Mouse (Mus musculus): ENCODE results near the gene Btbd7.

Btbd7 gene

DNA sequence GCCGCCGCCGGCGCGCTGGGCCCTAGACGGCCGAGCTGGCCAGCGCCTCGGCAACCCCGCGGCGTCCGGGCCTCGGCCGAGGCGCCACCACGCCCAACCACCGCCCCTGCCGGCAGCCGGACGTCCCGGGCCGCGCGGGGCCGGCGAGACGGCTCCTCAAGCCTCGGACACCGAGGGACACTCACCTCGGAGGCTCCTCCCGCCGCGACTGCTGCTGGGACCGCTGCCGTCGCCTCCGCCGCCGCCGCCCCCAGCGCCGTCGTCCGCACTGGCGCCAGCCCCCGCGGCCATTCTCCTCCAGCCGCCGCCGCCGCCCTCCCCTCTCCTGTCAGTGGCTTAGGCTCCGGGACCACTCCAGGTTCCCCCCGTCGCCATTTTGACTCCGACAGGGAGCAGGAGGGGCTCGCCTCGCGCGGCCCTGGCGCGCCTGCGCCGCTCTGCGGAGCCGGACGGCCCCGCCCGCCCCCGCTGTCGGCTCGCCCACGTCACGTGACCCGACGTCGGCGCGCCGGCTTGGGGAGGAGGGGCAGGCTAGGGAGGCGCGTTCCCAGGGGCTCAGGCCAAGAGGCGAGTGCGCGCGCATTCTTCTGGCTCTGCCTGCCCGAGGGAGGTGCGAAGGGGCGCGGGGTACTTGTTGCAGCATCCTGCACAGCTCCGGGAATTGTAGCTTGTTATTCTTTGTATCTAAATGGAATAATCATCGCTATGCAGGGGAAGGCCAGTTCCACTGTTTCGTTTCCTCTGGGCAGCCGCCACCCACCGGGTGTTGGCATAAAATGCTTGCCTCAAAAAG, at the start of gene Btbd7:
TSS of gene Btbd7 (minus strand) at position 441 of the 793 bp plus-strand sequence.
- peak; percentile 89 for DNase-seq (ENCODE audit: low read depth, low spot score)

DNA sequence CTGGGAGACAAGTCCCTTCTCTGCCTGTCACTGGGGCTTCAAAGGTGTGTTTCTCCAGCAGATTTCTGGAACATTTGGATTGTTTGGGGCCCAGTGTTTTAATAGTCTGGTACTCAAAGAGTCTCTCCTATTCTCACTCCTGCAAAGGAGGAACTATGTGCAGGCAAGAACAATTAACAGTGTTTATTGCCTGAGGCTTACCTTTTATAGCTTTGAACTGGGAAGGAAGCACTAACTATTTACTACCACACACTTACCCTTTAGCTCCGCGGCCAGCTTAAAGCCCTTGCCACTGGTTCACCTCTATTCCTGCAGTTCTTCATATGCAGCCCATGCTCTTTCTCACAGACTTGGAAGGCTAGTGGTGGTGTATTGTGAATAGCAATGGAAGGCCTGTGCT, 37.8 kb upstream of the Btbd7 start:
- DNase-seq (ENCODE audit: low read depth, low spot score), result no peak

DNA sequence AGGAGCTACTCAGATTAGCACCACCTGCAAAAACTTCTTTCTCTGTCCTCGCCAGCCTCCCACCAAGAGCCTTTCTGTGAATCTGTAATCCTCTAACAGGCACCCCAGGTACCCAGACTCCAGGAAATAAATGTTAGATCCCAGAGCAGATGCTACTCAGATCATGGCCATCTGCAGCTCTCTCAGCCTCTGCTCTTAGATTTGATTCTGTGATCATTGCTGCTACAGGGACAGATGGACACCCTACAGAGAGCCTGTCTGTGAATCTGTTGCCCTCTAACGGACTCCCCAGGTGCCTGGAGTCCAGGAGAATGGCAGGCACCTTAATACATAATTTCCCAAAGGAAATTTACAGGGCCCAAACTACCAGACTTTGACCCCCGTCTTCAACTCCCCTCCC, 29.9 kb upstream of the Btbd7 start:
- DNase-seq (ENCODE audit: low read depth, low spot score), result no peak

DNA sequence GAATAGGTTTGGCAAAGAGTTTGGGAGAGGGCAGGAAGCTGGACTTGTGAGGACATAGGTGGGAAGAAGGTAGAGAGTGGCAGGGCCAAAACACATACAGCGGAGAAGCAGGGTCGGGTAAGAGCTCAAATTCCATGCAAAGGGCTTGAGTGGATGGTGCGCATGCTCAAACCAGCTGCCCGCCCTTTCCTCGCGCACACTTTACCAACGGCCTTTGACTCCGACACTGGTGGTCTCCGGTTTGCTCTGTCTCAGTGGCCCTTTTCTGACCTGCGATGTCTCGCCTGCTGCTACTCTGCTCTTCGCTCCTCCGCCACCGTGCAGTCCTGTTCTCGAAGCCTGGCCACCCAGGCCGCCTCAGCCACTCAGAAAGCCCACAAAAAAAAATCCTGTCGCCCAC, 20.8 kb upstream of the Btbd7 start, which contains the start of gene Cox8c:
TSS of gene Cox8c (plus strand) at position 226 of the 400 bp plus-strand sequence.
- DNase-seq (ENCODE audit: low read depth, low spot score), result no peak

DNA sequence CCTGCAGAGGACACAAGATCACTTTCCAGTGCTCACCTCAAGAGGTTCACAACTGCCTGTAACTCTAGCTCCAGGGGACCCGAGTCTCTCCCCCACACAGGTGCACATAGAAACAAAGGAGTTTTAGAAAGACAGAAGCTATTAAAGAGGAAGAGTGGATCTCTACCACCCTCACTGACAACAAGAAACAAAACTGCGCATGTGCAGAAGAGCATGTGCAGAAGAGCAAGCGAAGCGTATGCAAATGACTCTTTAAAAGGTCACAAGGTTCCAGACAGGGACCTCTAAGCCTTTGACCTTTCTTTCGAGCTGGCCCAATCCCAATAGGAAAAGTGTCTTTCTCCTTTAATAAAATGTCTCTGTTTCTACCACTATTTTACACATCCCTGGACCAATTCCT, 10.3 kb upstream of the Btbd7 start:
- DNase-seq (ENCODE audit: low read depth, low spot score), result no peak

DNA sequence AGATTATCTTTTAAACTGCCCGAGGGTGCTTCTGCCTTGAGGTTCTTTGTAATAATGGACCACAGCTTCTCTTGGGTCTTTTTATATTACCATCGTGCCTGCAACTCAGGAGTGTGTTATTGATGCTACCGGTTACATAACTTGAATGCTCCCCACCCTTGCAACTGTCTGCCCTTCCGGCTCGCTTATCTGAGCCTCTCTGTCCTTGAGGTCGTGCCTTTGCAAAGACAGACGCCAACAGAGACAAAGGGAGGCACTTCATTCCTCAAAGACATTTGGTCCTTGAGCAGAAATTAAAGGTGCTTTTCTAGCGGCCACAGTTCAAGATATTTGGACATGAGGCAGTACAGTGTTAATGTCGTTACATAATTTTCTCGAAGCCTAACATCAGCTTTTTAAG, 9.1 kb upstream of the Btbd7 start:
- DNase-seq (ENCODE audit: low read depth, low spot score), result no peak

DNA sequence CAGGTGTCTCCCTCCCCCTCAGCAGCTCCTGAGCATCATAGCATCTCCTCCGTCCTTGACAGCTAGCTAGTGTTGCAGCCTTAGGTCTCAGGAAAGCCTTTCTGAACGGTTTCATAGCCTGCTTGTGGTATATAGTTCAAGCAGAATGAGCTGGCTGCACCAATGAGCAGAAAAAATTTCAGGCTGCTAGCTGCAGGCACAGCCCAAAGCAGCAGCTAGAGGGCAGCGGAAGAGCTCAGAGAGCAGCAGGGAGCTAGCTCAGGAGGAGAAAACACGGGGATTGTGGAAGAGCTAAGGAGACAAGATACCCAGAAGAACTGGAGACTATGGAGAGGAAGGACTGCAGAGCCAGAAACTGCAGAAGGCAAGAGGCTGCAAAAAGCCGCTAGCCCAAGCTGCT, 7.5 kb upstream of the Btbd7 start:
- DNase-seq (ENCODE audit: low read depth, low spot score), result peak; percentile 38

DNA sequence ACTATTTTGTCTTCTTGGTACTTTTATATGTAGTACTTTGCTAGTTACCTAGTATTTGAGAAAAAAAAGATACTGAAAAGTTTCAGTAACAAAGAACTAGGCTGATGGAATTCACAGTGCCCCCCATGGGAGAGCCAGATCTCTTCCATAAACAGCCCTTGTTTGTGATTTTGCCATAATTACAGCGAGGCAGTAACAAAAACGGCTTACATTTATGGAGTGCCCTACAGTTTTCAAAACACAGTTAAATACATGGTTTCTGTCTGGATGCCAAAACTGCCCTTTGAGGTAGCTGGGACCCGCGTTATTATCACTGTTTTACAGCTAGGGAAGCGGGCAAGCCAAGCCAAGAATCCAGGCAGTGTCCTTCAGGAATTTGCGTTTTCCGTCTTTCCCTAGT, 630 bp upstream of the Btbd7 start:
- no peak for DNase-seq (ENCODE audit: low read depth, low spot score)

DNA sequence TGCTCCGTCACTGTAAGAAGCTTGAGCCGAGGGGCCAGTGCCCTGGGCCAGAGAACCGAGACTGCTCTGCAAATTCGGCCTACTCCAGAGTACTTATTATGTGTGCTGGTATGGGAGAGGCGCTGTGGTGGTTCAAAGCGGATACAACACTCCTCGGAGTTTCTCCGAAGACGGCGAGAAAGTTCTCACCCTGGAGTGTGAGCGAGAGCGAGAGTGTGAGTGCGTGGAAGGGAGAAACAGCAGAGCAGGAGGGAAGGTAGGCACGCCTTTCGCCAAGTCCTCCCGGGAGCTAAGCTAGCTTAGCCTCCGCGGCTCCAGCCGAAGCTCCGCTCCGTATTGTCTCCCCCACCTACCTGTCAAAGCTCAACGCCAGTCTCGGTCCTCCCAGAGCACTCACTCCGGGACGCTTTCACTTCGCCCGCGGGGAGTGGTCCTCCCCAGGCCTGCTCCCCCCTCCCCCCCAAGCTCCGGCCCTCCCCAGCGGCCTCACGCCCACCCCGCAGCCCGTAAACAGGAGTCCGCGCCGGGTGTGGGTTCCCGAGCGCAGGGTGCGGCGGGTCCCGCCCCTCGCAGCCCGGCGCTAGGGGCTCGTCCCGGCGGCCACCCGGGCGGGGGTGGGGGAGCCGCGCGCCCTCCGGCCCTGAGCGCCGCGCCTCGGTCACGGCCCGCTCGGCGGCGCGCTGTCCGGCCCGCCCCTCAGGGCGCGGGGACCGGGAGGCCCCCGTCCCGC, 805 bp downstream of the Btbd7 start:
- DNase-seq (ENCODE audit: low read depth, low spot score), result peak; percentile 56

DNA sequence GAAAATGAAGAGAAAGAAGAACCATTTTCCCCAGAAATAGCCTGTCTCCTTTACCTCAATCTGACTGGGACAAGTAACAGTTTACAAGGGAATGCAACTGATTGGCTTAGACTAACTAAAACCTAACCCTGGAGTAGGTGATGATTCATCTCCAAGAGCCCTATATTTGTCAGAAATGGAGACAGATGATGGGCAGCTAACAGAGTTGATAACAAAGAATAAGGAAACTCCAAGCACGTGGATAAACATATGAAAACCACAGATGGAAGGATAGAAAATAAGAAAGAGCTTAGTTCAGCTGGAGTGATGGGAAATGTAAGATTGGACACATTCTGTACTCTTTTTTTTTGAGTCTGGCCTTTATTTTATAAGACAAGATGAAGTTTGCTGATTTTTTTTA, 7.7 kb downstream of the Btbd7 start:
- DNase-seq (ENCODE audit: low read depth, low spot score), result no peak

DNA sequence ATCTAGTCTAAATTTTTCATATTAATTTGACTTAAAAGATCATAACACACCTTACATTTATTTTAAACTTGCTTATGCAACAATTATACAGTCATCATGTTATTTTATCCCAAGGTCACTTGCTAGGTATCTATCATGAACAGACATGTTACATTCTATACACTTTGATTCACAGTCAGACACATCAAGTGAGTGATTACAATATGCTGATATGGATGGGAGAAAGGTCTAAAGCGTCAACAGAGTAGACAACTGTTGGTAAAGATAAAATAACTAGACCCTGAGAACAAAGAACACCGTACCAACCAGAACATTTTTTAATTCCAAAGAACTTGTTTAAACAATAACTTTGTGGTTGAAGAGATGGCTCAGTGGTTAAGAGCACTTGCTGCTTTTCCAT, 8.5 kb downstream of the Btbd7 start:
- DNase-seq (ENCODE audit: low read depth, low spot score), result no peak

DNA sequence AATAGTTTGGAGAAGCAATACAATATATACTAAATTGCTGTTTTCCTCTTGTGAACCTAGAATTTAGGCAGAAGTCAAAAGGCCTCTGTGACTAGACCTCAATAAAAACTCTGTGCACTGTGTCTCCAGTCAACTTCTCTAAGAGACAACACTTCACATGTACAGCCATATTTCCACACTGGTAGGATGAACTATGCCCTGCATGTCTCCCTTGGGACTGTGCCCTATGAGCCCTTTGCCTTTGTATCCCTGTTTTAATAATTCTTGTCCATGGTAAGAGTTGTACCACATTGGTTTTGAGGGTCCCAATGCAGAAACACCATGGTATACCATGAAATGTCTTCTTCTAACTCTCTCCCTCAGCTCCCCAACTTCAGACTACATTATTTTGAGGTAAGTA, 17.5 kb downstream of the Btbd7 start:
- no peak for DNase-seq (ENCODE audit: low read depth, low spot score)

DNA sequence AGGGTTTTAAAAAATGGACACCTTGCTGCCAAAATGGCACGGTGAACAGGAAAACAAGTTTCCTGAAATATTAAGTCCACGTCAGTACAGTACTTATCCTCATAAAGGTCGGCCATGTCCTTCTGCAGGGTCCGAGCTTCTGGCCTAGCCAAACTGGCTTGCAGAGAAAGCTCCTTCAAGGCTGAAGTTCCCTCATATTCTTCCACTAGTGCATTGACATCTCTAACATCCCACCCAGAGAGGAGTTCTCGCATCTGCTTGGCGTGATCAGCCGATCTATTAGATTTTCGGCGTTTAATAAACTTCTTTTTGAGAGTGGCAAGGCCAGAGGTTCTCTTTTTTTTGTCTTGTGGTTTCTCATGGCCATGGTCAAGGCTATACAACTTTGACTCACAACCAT, 40.0 kb downstream of the Btbd7 start:
- DNase-seq (ENCODE audit: low read depth, low spot score), result no peak

DNA sequence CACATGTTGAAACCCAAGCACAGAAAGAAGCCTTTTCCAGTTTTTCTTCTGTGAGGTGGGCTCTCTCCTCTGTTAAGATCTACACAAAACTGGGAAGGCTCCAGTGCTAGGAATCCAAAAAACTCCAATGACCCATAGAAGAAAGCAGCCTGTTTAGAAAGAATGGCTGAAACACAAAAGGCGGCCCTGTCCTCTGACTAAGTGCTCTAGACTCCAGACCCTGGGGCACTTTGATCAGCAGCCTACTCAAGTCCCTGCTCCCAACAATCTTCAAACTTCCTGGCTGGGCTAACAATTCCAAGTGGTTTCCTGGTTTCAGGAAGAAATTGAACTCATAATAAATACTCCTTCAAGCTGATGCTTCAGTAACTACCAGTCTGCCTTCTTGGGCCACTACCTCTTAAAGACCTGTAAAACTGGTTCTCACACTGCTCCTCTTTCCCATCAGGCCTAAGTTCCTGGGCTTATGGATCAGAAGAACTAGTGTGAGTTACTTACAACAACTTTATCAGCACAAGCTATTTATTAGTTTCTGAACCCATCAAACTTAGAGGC, 45.4 kb downstream of the Btbd7 start:
- DNase-seq (ENCODE audit: low read depth, low spot score), result peak; percentile 25

DNA sequence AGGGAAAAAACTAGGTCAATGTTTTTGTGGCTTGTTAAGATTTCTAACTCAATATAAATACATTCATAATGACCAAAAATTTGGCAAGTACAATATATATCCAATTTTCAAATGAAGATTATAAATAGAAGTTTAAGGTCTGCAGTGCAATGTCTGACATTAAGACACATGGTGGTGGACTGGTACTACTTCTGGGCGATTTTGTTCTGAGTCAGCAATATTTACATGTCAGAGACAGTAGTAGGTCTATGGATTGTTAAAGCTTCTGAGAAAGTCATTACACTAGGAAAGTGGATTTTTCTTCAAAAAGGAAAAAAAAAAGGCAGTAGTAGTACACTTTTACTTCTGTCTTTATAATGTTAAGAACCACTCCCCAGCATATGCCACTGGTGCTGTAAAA, 46.4 kb downstream of the Btbd7 start:
- DNase-seq (ENCODE audit: low read depth, low spot score), result no peak

DNA sequence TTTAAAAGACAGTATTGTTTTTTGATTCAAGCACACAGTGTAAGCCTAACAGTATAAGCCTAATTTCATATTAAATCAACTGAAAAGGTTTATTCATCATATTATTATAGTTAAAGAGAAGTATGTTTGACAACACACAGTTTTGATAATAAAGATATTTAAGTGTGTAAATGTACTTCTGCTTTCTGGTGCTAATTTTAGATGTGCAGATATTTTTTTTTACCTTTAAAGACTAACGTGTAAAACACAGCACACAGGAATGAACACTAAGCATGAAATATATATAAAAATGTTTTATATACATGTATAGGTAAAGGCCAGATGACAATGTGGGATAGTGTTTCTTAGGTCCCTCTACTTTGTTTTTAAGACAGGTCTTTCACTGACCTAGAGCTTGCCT, 51.2 kb downstream of the Btbd7 start:
- DNase-seq (ENCODE audit: low read depth, low spot score), result no peak

DNA sequence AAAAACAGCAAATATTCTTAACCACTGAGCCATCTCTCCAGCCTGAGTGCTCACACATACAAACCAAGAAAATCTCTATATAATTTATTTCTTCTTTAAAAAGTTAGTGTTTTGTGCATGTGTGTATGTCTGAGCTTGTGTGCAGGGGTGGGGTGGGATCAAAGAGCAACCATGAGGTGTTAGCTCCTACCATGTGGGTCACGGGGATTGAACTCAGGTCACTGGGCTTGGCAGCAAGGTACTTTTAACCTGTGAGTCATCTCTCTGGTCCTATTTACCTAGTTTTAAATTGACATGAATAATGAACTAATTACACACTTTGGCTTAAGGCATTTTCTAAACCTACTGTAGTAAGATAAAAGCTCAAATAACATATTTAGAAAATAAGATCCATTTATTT, 51.9 kb downstream of the Btbd7 start:
- no peak for DNase-seq (ENCODE audit: low read depth, low spot score)

DNA sequence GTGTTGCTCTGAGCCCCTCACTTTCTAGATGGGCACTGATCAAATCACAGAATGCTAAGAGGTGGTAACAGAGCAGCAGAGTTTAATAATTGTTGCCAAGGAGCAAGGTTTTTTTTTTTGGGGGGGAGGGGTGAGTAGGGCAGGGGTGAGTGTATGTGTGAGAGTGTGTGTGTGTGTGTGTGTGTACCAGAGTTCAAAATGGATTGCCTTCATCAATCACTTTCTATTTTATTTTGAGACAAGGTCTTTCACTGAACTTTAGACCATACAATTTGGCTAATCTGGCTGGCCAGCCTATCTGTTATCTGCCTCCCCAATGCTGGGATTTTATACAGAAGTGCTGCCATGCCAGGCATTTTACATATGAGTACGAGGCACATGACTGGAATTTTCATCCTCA, 63.4 kb downstream of the Btbd7 start:
- DNase-seq (ENCODE audit: low read depth, low spot score), result no peak

DNA sequence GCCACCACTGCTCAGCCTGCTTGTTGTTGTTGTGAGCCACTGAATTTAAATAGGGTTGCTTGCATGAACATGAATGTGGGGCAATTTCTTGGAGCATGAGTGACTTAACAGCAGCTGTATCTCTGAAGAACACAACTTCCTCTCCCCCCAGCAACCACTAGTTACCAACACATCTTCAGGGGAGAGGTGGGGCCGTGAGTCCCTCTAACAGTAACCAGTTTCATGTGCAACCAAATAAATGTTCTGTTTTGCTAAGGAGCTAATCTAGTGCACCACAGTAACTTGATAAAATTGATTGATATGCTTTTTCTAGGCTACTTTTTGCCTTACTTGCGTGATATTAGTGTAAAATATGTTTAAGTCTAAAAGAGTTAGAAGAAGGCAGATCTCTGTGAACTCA, 78.7 kb downstream of the Btbd7 start:
- no peak for DNase-seq (ENCODE audit: low read depth, low spot score)

DNA sequence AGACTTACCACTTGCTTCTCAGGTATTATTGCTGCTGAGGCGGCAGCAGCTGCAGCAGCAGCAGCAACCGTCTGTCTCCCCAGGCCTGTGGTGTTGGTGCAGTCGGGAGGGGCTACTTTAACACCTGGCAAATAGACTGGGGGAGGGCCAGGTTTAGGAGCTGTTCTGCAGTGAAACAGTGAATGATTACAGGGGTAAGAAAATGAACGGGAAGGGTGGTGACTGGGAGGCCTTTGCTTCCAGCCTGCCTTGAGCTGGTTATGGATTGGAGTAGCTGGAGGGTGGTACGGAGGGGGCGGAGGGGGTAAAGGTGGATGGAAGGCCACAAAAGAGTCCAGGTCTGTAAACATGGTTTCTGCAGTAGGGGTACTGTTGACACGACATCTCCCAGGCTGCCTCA, 90.3 kb downstream of the Btbd7 start:
- no peak for DNase-seq (ENCODE audit: low read depth, low spot score)

DNA sequence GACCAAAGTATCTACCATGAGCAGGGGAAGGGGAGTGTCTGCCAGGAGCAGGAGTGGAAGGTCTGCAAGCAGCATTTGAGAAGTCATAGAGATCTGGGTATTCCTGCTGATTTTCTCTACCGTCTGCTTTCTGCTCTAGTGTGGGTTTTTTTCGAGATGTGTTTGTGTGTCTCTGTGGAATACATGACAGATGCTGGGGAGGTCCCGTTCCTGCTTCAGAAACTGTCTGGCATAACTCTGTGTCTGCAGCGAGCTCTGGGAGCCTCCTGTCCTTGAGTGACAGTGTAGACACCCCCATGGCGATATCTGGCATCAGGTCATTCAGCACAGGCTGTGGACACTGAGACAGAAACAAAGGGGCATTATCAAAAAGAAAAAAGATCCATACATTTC, 92.7 kb downstream of the Btbd7 start:
- DNase-seq (ENCODE audit: low read depth, low spot score), result no peak

DNA sequence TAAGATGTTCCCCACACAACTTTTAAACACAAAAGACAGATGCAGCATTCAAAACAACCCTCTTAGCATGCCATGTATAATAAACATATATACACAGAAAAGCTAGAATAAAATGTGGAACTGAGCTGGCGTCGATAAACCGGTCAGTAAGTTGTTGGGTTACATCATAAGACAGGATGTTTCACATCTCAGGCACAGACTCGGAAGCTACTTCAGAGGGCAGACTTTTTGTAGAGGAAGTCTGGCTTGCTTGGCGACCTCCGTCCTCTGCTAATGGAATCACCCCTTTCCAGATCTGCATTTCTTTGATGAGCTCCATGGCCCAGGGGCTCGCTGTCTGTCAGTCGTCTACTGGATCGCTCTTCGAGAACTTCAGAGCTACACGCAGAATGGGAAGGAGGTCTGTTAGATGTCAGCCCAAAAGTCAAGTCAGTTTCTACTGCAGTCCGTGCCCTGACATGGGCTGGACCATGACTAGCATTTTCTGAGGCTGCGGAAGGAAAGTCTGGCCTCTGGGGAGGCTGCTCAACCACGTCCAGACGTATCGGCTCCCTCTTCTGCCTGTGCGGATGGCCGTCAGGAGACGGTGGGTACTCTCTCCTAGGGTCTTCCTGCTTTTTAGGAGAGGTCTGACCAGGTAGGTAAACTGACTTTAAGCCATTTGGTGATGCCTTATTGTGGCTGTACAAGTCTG, 93.2 kb downstream of the Btbd7 start:
- DNase-seq (ENCODE audit: low read depth, low spot score), result no peak

Data from 3T3-L1 (cell line).